Mouse (Mus musculus) frontal cortex, postnatal 10 days (tissue): ENCODE data around the gene Mmp14.

Source experiments
- DNase-seq, 2 experiments: peaks; one replicate each; pipeline ENCODE4 v3.0.0; 2022; ENCODE audit warnings: low spot score in 2 of 2, mixed read lengths in 1 of 2

Mmp14 gene

DNA sequence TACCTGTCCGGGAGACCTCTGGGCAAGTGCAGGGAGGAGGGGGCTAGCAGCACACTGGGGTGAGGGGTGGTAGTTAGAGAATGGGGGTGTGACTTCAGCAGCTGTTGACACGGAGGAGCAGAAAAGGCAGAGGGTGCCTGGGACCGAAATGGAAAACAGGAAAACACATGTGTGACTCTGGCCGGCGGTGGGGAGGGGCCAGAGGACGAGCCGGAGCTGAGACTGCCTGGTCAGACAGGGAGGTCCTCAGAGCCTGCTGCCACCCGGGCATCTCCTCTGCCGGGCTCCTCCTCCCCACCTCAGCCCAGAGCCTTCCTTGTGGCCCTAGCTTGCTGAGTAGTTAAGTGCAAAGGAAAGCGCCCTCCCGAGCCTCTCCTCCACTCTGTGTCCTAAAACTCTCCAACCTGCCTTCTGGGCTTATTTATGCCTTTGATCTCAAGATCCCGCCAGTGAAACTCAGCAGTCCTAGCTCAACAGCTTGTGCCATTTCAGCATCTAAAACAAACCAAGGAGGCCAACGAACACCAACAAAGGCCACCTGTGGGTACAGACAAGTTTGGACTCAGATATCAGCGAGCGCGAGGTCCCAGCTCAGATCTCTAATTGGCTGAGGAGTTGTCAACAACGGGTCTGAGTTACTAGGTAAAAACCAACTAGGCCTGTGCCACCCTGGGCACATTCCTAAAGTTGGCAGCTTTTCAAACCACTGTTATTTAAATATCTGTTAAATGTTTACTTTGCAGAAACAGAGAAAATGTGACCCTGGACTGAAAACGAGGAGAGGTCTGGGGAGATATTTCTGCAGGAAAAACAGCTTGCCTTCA lies 17.3 kb upstream of the Mmp14 start:
- DNase-seq, result no peak

DNA sequence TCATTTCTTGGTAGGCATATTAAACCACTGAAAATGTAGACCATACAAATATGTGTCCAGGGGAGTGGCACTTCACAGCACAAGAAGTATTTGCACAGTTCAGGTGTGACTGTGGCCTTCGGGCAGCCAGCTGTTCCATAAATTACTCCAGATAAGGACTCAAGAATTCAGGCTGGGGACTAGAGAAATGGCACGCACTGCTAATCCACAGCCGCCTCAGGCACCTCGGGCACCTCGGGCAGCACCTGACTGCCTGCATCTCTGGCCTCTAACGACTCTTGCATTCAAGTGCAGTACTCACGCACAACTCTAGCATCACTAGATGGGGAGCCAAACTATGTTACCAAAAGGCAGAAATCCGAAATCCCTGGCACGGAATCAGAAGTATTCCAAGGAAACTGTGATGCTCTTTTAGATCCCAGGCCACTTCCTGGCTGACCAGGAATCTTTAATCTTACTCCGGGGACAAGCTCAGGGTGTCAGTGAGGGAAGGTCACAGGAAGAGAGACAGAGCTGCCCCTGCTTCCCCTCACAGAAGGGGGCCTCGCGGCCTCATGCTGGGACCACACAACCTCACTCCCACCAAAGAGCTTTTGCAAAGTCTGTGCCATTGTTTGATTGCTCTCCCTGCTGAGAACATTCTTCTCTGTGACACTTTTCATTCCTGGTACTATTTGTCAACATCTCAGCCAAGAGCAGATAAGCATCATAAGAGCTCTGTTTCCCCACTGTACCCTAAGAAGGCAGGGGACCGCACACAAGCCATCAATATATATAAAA lies 16.0 kb upstream of the Mmp14 start:
- no peak for DNase-seq

DNA sequence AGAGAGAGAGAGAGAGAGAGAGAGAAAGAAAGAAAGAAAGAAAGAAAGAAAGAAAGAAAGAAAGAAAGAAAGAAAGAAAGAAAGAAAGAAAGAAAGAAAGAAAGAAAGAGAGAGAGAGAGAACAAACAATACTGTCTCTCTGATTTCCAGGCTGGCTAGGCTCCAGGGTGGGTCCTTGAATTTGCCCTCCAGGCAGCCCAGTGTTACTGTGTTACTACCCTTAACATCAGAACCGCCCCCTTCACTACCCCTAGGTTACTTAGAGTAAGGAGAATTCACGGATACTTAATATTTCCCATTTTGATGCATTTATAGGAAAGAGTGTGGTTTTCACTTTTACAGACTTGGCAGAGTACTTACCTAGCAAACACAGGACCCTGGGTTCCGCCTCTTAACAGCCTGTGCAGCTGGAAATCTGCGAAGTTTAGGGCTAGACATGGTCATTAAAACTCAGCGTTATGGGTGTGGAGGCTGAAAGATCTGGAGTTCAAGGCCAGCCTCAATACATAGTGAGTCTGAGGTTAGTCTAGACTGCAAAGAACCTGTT lies 15.1 kb upstream of the Mmp14 start:
- DNase-seq, result no peak

DNA sequence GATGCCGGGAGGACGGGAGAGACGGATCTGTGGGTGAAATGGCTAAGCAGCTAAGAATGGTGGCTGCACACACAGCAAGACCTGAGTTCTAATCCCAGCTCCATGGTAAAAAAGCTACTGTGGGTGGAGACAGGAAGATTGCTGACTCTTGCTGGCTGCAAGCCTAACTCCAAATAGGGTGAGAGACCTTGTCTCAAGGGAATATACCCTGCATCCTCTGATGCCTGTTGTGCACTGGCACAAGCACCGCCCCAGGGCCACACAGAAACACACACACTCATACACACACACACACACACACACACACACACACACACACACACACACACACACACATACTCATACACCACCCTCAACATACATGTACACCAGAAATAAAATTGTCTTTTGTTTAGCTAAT lies 14.6 kb upstream of the Mmp14 start:
- no peak for DNase-seq

DNA sequence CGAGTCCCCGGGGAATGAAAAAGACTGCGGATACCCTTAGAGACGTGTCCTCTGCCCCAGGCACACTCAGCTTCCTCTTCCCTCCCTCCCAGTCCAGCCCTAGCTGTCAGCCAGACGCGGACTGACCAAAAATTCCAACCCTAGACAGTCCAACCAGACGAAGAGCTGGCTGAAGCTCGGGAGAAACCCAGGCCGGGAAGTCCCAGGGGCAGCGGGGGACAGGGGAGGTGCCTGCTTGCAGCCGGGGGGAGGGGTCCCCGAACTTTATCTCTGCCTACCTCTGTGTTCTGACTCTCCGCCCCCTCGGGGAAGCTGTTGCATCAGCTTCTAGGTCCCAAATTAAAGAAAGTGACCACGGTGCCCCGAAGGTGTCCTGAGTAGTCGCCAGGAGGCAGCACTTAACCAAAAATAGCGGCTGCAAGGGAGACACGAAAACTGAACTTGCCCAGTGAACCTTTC lies 13.8 kb upstream of the Mmp14 start, which contains the start of gene Slc7a7:
Gene Slc7a7, minus strand, starts transcription at position 158 of the 459 bp plus-strand sequence.
- no peak for DNase-seq

DNA sequence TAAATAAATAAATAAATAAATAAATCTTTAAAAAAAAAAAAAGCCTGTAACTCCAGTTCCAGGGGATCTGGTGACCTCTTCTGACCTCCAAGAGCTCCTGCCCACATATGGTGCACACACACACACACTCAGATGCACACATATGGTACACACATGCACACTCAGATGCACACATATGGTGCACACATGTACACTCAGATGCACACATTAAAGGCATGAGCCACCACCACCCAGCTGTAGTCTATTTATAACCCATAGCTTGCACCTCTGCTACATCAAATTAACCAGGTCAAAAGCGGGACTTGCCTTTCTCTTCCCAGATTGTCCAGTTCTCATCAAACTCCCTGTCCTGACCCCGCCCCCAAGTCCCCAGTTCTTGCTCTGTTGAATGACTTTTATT lies 10.4 kb upstream of the Mmp14 start:
- no peak for DNase-seq

DNA sequence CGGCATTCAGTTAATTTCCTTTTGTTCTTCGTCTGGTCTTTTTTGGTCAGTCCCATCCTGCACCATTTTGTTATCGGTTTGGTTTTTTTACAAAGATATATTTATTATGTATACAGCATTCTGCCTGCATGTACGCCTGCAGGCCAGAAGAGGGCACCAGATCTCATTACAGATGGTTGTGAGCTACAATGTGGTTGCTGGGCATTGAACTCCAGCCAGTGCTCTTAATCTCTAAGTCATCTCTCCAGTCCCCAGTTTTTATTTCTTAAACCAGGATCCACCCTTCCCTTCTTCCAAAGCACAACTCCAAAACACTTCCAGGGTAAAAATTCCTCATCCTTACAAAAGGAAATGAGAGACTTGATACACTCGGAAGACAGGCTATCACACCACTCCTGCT lies 8.0 kb upstream of the Mmp14 start:
- DNase-seq, result no peak

DNA sequence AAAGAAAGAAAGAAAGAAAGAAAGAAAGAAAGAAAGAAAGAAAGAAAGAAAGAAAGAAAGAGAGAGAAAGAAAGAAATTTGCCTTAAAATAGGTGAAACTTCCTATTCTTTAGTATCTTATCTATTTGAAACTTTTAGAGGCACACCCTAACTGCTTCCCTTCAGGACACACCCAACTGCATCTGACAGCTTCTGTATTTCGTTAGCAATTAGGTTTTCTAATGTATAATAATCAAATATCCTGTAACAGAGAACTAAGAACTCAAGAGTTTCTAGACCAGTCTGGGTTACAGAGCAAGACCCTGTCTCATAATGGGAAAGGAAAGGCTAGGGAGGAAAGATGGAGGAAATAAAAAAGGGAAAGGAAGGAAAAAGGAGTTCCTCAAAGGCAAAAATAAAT lies 6.8 kb upstream of the Mmp14 start:
- no peak for DNase-seq

DNA sequence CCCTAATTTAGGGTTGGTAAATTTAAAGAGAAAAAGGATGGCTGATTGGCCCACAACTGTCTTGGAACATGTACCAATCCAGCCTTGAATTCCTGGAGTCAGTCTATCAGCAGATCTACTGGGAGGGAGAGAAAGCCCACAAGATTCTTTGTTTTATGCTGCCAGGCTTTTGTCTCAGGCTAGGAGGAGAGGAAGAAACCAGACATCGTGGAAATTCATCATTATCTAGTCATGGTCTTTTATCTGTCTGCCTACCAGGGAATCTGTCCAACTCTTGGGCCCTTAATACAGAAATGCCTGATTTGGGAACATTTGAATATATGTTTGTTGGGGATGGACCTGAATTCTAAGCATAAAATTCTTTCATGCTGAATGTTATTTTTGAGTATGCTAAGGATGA lies 5.9 kb upstream of the Mmp14 start:
- DNase-seq, result no peak

DNA sequence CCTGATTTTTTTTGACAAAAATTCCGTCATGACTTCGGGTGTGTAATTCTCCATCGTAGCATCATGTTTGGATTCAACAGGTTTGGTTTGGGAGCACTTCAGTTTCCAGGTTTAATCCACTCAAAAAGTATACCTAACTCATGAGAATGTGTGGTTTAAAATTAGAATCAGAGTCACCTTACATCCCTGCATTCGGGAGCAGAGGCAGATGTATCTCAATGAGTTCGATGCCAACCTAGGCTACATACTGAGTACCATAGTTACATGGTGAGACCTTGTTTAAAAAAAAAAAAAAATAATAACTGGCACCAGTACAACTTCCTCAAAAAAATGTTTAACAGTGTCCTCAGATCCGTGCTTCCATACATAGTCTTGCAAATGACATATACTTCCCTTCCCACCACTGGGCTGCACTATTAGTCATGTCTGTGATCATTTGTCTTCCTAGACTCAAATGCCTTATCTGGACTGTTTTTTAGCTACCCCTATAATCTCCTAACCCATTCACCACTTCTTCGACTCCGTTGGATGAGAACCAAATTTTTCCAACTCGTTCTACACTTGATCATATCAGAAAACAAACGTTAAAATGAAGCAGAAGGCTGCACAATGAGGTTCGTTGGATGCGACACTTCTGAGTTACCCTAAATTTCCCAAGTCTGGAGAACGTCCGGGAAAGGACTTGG lies 5.3 kb upstream of the Mmp14 start:
- DNase-seq, result no peak

DNA sequence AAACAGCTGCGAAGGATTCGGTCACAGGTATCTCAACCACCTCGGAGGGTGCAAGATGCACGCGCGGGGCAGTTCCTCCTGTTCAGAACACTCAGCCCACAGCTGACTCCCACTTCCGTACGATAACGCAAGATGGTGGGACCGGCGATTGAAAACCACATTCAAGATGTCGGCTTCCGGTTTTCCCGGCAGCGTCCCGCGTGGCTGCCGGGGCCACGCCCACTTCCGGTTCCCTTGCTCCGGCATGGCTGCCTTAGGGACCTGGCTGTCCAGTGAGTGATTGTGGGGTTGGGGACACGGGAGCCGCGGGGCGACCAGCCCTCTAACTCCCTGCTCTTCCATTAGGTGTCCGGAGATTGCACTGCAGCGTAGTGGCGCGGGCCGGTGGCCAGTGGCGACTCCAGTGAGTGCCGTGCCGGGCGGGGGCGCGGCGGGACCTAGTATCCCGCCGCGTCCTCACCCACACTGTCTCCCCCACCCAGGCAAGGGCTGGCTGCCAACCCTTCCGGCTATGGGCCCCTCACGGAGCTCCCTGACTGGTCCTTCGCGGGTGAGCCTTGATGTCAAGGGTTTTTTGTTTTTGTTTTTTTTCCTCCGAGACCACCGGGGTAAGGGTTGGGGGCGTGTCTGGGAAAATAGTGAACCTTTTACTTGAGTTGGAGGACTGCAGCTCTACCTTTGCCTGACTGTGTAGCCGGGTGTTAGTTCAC lies 4.6 kb upstream of the Mmp14 start, which contains the start of gene Mrpl52:
Gene Mrpl52, plus strand, starts transcription at position 221 of the 710 bp plus-strand sequence.
- peak; percentile 86 to 91 for DNase-seq

DNA sequence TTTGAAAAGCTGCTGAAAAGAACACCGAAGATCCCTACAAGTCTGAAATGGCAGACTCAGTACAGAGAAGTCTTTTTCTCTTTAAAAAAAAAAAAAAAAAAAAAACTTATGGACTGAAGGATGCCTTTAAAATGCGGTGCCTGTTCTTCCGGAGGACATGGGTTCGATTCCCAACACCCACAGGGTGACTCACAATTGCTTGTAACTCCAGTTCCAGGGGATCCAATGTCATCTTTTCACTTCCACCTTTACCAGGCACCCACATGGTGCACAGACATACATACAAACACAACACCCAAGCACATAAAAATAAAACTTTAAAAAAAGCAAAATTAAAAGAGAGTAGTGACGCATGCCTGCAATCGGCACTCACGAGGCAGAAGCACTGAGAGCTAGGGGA lies 3.7 kb upstream of the Mmp14 start:
- DNase-seq, result no peak

DNA sequence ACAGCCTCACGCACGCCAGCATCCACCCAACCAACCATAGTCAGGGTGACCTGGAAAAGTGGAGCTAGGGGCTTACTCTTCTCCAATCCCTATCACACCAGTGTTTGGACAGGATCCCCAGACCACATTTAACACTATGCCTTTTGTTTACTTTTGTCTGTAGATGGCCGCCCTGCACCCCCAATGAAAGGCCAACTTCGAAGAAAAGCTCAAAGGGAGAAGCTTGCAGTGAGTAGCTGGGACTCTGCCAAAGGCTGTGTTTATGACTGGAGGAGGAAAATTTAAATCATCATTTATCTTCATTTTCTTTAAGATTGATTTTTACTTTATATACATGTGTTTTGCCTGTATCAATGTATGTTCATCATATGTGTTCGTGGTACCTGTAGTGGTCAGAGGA lies 3.0 kb upstream of the Mmp14 start:
- no peak for DNase-seq

DNA sequence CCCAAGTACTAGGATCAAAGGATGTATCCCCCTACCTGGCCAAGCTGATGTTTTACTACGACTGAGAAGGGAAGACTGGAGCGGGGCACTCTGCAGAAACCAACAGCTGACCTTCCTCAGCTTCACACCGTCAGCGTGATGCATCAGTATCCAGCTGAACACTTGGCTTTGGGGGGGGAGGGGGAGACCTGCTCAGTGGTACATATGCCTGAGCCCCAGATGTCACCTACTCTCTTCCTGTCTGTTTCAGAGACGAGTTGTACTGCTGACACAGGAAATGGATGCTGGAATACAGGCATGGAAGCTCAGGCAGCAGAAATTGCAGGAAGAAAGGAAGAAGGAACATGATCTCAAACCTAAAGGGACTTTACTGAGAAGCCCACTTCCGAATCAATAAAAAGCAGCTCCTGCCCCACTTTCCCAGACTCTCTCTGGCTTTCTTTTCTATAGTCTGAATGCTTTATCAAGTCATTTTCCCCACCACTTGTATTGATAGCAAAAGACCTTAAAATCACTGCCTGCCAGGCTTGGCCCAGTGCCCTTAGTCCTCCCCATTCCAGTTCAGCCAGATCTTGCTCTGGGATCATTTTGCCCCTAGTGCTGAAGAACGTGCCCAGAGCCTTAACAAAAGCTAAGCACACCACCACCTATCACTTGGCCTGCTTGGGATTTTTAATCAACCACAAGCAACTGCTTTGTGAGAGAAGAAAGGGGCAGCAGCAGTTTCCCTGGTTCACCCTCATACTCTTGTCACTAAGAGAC lies 1.9 kb upstream of the Mmp14 start:
- no peak for DNase-seq

DNA sequence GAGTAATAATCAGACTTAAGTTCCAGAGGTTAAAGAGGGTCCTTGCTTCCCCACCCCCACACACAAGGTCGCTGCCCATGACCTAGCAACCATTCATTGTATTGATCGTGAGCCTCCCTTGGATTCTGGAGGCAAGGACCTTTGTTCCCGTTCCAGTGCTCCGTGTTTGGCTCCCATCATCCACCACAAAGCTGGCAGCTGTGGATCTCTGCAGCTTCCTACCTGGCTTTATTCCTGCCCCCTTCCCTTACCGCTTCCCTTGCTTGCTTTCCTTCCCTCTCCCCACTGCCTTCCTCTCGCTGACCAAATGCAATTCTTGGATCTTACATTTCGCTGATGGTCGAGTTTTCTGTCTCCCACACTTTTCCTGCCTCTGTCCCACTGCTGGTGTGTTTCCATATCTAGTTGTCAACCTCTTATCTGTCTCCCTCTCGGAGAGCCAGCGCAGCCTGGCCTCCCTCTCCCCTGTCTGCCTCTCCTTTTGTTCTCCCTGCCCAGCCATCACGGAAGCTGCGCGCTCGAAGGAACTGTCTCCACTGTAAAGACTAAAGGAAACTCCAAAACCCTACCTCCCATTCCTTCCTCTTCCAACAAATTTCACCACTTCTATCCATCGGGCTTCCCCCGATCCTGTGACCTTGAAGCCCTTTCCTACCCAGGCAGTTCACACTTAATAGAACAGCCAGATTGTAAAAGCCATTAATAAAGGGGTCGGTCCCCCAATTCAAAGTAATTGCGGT lies 836 bp upstream of the Mmp14 start:
- no peak for DNase-seq

DNA sequence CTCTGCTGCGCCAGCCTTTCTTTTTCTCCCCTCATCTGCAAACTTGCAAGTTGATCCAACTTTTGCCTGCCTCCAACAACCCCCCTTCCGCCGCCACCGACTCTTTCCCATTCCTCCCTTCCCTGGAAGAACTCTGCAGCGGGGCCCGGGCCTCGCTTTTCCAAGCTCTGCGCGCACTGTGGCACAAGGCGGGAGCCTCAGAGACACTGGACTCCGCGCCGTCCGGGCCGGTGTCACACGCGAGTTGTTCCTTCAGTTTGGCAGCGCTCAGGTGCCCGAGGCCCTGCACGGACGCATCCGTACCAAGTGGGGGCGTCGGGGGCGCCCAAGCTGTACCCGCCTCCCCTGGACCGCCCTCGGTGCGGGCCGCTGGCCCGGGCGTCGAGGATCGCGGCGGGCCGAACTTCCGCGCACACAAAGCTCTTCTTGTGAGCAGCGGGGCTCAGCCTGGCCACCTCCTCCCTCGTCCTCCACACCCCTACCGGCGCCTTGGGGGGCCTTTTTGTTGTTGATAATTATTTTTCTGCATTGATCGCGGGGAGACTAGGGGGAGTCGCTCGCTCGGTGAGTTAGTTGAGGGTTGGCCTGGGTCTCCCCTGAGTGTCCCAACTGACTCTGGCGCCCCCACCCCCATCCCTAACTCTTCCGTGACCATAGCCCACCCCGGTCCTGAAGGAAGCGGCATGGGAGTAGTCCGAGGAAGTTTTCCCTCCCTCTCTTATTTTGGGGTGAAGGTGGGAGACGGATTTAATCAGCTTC lies 845 bp downstream of the Mmp14 start:
- DNase-seq, result no peak

DNA sequence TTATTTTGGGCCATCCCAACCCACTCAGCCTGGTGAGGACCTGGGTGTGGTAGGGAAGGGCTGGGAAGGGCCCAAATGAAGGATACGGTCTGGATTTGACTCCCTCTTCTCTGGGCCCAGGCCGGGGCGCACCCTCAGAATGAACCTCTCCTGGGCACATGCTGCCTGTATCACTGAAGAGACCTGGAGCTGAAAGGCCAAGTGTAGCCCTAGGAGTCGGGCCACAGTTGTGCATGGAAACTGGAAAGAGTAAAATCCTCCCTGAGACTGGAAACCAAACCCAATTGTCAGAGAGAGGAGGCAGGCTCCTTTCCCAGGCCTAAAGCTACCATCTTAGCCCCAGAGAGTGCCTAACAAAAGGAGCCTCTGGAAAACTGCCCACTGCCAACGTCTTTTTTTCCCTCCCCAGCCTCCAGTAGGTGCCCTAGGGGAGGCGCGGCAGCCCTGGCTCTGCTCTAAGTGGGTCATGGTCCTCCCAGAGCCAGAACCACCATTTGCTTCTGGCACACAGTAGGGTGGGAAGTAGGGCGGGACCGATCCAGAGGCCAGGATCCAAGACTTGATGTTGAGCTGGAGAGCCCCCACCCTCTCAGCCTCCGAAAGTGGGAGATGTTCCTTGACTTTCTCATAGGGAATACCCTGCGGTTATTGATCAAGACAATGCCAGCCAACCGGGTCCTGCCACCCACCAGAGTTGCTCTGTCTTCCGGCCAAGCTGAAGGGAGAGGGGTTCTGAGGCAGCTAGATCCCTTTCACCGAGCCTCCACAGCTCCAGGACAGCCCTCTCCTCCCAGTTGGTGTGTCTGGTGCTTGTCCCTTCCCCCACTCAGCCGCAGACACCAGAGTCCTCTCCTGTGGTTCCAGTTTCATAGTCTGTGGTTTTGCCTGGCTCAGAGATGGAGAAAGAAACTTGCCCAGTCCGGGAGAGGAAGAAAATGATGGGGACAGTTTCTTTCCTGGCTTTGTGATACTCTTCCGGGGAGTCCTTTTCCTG lies 1.7 kb downstream of the Mmp14 start:
- DNase-seq, result peak in 1 of 2 experiments; percentile 48
